Mouse (Mus musculus): ENCODE results near the gene Dhx40. TPM values are rescaled to one million over a fixed set of nuclear protein-coding genes. Genes with fewer than 3 reads are reported as not detected.
"Not testable (repeated sequence)": the region's sequence is repeated elsewhere in the genome, so short reads cannot be mapped to it uniquely, and the experiment has no call there.

Gene Dhx40
- polyA plus RNA-seq, 1 experiment from 2014 or later: 22.3 TPM

DNA sequence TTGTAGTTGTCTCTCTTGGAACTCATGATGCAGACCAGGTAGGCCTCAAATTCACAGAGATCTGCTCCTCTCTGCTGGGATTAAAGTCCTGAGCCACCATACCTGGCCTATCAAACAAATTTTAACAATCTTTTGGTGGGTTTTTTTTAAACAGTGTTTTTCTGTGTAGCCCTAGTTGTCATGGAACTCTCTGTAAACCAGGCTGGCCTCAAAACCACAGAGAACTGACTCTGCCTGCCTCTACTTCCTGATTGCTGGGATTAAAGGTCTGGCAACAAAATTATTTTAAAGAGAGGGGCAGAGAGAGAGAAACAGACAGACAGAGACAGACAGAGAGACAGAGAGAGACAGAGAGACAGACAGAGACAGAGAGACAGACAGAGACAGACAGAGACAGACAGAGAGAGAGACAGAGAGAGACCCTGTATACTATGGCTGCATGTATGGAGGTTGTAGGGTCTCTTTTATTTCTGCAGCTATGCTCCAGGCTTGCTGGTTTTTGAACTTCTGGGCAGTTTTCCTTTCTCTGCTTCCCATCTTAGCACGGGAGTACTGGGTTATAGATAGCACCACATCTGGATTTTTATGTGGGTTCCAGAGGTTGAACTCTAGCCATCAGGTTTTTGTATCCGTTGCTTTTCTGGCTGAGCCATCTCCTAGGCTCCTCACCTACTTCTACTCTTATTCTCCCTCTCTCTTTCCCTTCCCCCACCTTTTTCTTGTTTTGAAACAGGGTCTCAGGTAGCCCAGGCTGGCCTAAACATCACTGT, 20.1 kb upstream of the Dhx40 start:
- ATAC-seq (ENCODE audit: low FRiP score) (no peak), DNase-seq (ENCODE audit: low spot score) (no peak)
- Histone ChIP-seq H3K36me3 (replicated peaks; ENCODE audit: control insufficient read depth, insufficient read depth) (no peaks in the 10 kb centered on the region), H3K9ac (no peak overlapping the region), H3K9me3 (ENCODE audit: control insufficient read depth, low read length) (no peaks in the 10 kb centered on the region), H3K27me3 (ENCODE audit: control insufficient read depth, insufficient read depth, low read length) (no peaks in the 10 kb centered on the region), H3K4me3 (replicated peaks; ENCODE audit: low read length) (no peak overlapping the region), H3K4me2 (replicated peaks) (no peak overlapping the region), H3K4me1 (replicated peaks; ENCODE audit: control insufficient read depth, insufficient read depth, low read length) (no peaks in the 10 kb centered on the region), H3K27ac (no peak overlapping the region)
- WGBS: 87% methylated on average over 2 of the region's 2 CpGs

DNA sequence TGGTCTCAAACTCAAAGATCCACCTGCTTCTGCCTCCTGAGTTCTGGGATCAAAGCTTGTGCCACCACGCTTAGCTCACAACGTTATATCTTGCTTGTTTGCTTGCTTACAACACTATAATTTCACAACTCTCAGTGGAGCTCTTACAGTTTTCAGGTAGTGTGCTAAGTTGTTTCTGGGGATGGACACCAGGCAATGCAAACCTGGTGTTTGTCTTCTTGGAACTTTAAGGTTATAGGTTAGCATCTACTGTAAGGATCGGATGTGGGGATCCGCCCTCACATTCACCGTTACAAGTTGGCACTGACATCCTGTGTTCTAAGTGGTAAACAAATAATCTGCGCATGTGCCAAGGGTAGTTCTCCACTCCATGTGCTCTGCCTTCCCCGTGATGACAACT, 16.9 kb upstream of the Dhx40 start:
- Histone ChIP-seq H3K36me3 (replicated peaks; ENCODE audit: control insufficient read depth, insufficient read depth) (no peaks in the 10 kb centered on the region), H3K27ac (no peak overlapping the region), H3K9me3 (ENCODE audit: control insufficient read depth, low read length) (no peaks in the 10 kb centered on the region), H3K4me1 (replicated peaks; ENCODE audit: control insufficient read depth, insufficient read depth, low read length) (no peaks in the 10 kb centered on the region), H3K4me3 (replicated peaks; ENCODE audit: low read length) (no peak overlapping the region), H3K27me3 (ENCODE audit: control insufficient read depth, insufficient read depth, low read length) (no peaks in the 10 kb centered on the region), H3K9ac (no peak overlapping the region), H3K4me2 (replicated peaks) (no peak overlapping the region)
- 94% methylated on average over 6 of the region's 7 CpGs for WGBS
- ATAC-seq (ENCODE audit: low FRiP score) (no peak), DNase-seq (ENCODE audit: low spot score) (no peak)

- no peak for DNase-seq (ENCODE audit: low spot score)
- Histone ChIP-seq H3K9me3 (ENCODE audit: control insufficient read depth, low read length) (no peaks in the 10 kb centered on the region), H3K27ac (no peak overlapping the region), H3K4me2 (replicated peaks) (no peak overlapping the region), H3K36me3 (replicated peaks; ENCODE audit: control insufficient read depth, insufficient read depth) (no peaks in the 10 kb centered on the region), H3K4me1 (replicated peaks; ENCODE audit: control insufficient read depth, insufficient read depth, low read length) (peaks cover 7% of the 10 kb centered on the region; the same call in 1 of the 2 replicates), H3K4me3 (replicated peaks; ENCODE audit: low read length) (no peak overlapping the region), H3K27me3 (ENCODE audit: control insufficient read depth, insufficient read depth, low read length) (no peaks in the 10 kb centered on the region), H3K9ac (no peak overlapping the region)
- no peak for ATAC-seq (ENCODE audit: low FRiP score)
- 90% methylated on average over 7 of the region's 7 CpGs for WGBS
Observed at GRCm38 (mm10) chr11:86822531-86822930, 15.0 kb upstream of the Dhx40 start.

- H3K4me2 ChIP-seq (replicated peaks): peak overlapping the region; percentile 10; the same call in 1 of the 2 replicates
- H3K27ac ChIP-seq: peak overlapping the region; percentile 66
- no peaks in the 10 kb centered on the region for H3K27me3 ChIP-seq (ENCODE audit: control insufficient read depth, insufficient read depth, low read length)
- no peak overlapping the region for H3K4me3 ChIP-seq (replicated peaks; ENCODE audit: low read length)
- no peak overlapping the region for H3K9ac ChIP-seq
- no peaks in the 10 kb centered on the region for H3K9me3 ChIP-seq (ENCODE audit: control insufficient read depth, low read length)
- H3K4me1 ChIP-seq (replicated peaks; ENCODE audit: control insufficient read depth, insufficient read depth, low read length): peaks cover 7% of the 10 kb centered on the region; the same call in 1 of the 2 replicates
- ATAC-seq (ENCODE audit: low FRiP score) (no peak), DNase-seq (ENCODE audit: low spot score) (peak; percentile 45)
- H3K36me3 ChIP-seq (replicated peaks; ENCODE audit: control insufficient read depth, insufficient read depth): no peaks in the 10 kb centered on the region
- WGBS: 11% methylated on average over 8 of the region's 8 CpGs
Observed at GRCm38 (mm10) chr11:86819536-86819935, 12.0 kb upstream of the Dhx40 start.

DNA sequence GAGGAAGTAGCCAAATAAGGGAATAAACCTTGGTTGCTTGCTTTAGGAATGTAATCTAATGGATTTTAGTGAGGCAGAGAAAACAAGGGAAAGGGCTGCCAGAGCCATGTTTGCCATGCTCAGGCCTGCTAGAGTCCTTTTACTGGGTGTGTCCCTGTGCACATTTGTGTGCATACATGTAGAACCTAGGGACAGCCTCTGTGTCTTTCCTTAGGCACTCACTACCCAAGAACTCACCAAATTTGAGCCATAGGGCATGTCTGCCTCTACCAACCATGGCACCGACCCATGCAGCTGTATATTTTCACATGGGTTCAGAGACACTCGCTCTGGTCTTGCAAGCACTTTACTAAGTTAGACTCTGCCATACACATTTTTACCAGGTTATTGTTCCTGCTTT, 11.4 kb upstream of the Dhx40 start:
- ATAC-seq (ENCODE audit: low FRiP score): no peak
- Histone ChIP-seq H3K27me3 (ENCODE audit: control insufficient read depth, insufficient read depth, low read length) (no peaks in the 10 kb centered on the region), H3K4me1 (replicated peaks; ENCODE audit: control insufficient read depth, insufficient read depth, low read length) (peaks cover 7% of the 10 kb centered on the region; the same call in 1 of the 2 replicates), H3K4me3 (replicated peaks; ENCODE audit: low read length) (no peak overlapping the region), H3K27ac (peak overlapping the region; percentile 66), H3K36me3 (replicated peaks; ENCODE audit: control insufficient read depth, insufficient read depth) (no peaks in the 10 kb centered on the region), H3K9ac (no peak overlapping the region), H3K9me3 (ENCODE audit: control insufficient read depth, low read length) (no peaks in the 10 kb centered on the region), H3K4me2 (replicated peaks) (0 out of 2 replicates have a peak overlapping the region, but pooled peaks have one; percentile 10)
- no peak for DNase-seq (ENCODE audit: low spot score)
- WGBS: 72% methylated on average over 2 of the region's 2 CpGs

DNA sequence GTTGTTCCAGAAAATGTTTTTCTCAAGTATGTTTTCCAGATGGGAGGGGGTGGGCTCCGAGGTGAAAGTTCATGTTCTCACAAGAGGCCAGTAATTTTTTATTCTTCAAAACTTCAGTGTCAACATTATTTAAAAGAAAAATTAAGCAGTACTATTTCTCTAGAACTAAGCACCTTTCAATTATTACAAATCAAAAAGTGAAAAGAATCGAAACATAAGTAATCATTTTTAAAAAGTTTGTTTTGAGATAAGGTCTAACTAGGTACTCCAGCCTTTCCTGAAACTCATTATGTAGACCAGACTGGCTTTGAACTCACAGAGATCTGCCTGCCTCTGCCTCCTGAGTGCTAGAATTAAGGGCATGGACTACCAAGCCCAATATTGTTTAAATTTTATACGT, 8.7 kb upstream of the Dhx40 start:
- H3K4me1 ChIP-seq (replicated peaks; ENCODE audit: control insufficient read depth, insufficient read depth, low read length); H3K9me3 ChIP-seq (ENCODE audit: control insufficient read depth, low read length); H3K36me3 ChIP-seq (replicated peaks; ENCODE audit: control insufficient read depth, insufficient read depth); H3K4me2 ChIP-seq (replicated peaks); ATAC-seq (ENCODE audit: low FRiP score); H3K27ac ChIP-seq; DNase-seq (ENCODE audit: low spot score); H3K4me3 ChIP-seq (replicated peaks; ENCODE audit: low read length); H3K27me3 ChIP-seq (ENCODE audit: control insufficient read depth, insufficient read depth, low read length); H3K9ac ChIP-seq: not testable (repeated sequence)
- 98% methylated on average over 3 of the region's 3 CpGs for WGBS

- not testable (repeated sequence) for H3K4me2 ChIP-seq (replicated peaks); H3K27ac ChIP-seq; H3K36me3 ChIP-seq (replicated peaks; ENCODE audit: control insufficient read depth, insufficient read depth); H3K27me3 ChIP-seq (ENCODE audit: control insufficient read depth, insufficient read depth, low read length); H3K9me3 ChIP-seq (ENCODE audit: control insufficient read depth, low read length); H3K9ac ChIP-seq; ATAC-seq (ENCODE audit: low FRiP score); H3K4me3 ChIP-seq (replicated peaks; ENCODE audit: low read length); DNase-seq (ENCODE audit: low spot score); H3K4me1 ChIP-seq (replicated peaks; ENCODE audit: control insufficient read depth, insufficient read depth, low read length)
- WGBS: 0% methylated on average over 2 of the region's 11 CpGs
Observed at GRCm38 (mm10) chr11:86814481-86814880, 6.9 kb upstream of the Dhx40 start.

DNA sequence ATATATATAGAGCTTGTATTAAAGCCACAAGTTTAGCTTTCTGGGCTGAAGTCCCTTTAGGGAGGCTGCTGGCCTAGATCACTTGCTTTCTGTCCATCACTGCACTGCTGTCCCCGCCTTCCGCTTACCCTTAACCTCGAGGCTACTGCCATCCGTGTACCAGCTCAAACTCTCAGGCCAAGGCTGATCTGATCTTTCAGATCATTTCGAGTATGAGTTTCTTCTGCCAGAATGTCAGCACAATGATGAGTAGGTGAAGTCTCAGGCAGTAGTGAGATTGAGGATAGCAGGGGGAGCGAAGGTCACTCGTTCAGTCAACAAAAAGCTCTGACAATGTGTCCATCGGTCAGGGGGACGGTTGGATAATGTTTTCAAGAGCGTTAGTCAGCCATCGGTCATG, 5.7 kb upstream of the Dhx40 start:
- not testable (repeated sequence) for H3K4me3 ChIP-seq (replicated peaks; ENCODE audit: low read length); H3K4me2 ChIP-seq (replicated peaks); H3K9ac ChIP-seq; H3K36me3 ChIP-seq (replicated peaks; ENCODE audit: control insufficient read depth, insufficient read depth); H3K9me3 ChIP-seq (ENCODE audit: control insufficient read depth, low read length); H3K4me1 ChIP-seq (replicated peaks; ENCODE audit: control insufficient read depth, insufficient read depth, low read length); H3K27me3 ChIP-seq (ENCODE audit: control insufficient read depth, insufficient read depth, low read length); DNase-seq (ENCODE audit: low spot score); H3K27ac ChIP-seq; ATAC-seq (ENCODE audit: low FRiP score)
- WGBS: 82% methylated on average over 5 of the region's 11 CpGs

GRCm38 (mm10) chr11:86811326-86811630, 3.7 kb upstream of the Dhx40 start:
- Histone ChIP-seq H3K27me3 (ENCODE audit: control insufficient read depth, insufficient read depth, low read length) (no peaks in the 10 kb centered on the region), H3K9ac (no peak overlapping the region), H3K4me2 (replicated peaks) (no peak overlapping the region), H3K4me3 (replicated peaks; ENCODE audit: low read length) (no peak overlapping the region), H3K4me1 (replicated peaks; ENCODE audit: control insufficient read depth, insufficient read depth, low read length) (peaks cover 6% of the 10 kb centered on the region), H3K9me3 (ENCODE audit: control insufficient read depth, low read length) (no peaks in the 10 kb centered on the region), H3K36me3 (replicated peaks; ENCODE audit: control insufficient read depth, insufficient read depth) (no peaks in the 10 kb centered on the region), H3K27ac (no peak overlapping the region)
- DNase-seq (ENCODE audit: low spot score) (no peak), ATAC-seq (ENCODE audit: low FRiP score) (no peak)
- WGBS: 85% methylated on average over 1 of the region's 1 CpGs

Data from hindbrain, embryonic 14.5 days (tissue).